Mouse (Mus musculus): ENCODE data around the gene Gm17268. TPM values are rescaled to one million over a fixed set of nuclear protein-coding genes. Genes with fewer than 3 reads are reported as not detected.

The Gm17268 gene
- polyA plus RNA-seq, 1 experiment from 2014 or later = not detected

Other genes starting within 250 kb of the Gm17268 start
- gene 5530401A14Rik, start 177.9 kb downstream of the Gm17268 start, polyA plus RNA-seq (2016; fragmentation: Nextera tagmentation; extraction: Ambion mirVana) = not detected in 2 replicates
- gene Asic2, start 70.1 kb downstream of the Gm17268 start, polyA plus RNA-seq (2016; fragmentation: Nextera tagmentation; extraction: Ambion mirVana) = 0.06 and 0.12 TPM in 2 replicates
- 8.0 and 8.8 TPM in 2 replicates for gene Ccl2, start 3.0 kb downstream of the Gm17268 start, polyA plus RNA-seq (2016; fragmentation: Nextera tagmentation; extraction: Ambion mirVana)
- gene Ccl7, start 7.2 kb upstream of the Gm17268 start, polyA plus RNA-seq (2016; fragmentation: Nextera tagmentation; extraction: Ambion mirVana) = 2.6 and 3.9 TPM in 2 replicates
- gene Ccl11, start 19.3 kb upstream of the Gm17268 start, polyA plus RNA-seq (2016; fragmentation: Nextera tagmentation; extraction: Ambion mirVana) = 0.15 TPM in 1 of 2 replicates, not detected in the other
- 0.72 and 1.2 TPM in 2 replicates for gene Ccl12, start 63.3 kb upstream of the Gm17268 start, polyA plus RNA-seq (2016; fragmentation: Nextera tagmentation; extraction: Ambion mirVana)
- gene Ccl8, start 76.6 kb upstream of the Gm17268 start, polyA plus RNA-seq (2016; fragmentation: Nextera tagmentation; extraction: Ambion mirVana) = not detected in 2 replicates

Measured in heart, embryonic 12.5 days (tissue).